Mouse (Mus musculus): ENCODE results near the gene Zbtb25. TPM values are rescaled to one million over a fixed set of nuclear protein-coding genes. Genes with fewer than 3 reads are reported as not detected.
A peak's percentile ranks its signal among the peaks of the same experiment; 100 is the strongest.

Zbtb25 gene
- polyA plus RNA-seq, 1 experiment from 2014 or later: 4.4 TPM

- Histone ChIP-seq H3K27me3 (ENCODE audit: insufficient read depth, low read length) (no peaks in the 10 kb centered on the region), H3K4me2 (ENCODE audit: low read depth, low read length) (no peak overlapping the region), H3K36me3 (replicated peaks; ENCODE audit: insufficient read depth, low read length) (no peaks in the 10 kb centered on the region), H3K9me3 (ENCODE audit: low read length) (no peaks in the 10 kb centered on the region), H3K9ac (replicated peaks) (no peak overlapping the region), H3K27ac (ENCODE audit: low read depth) (no peak overlapping the region; the same call in 1 of the 2 replicates), H3K4me3 (ENCODE audit: low read depth, low read length) (no peak overlapping the region), H3K4me1 (ENCODE audit: insufficient read depth) (peaks cover 39% of the 10 kb centered on the region)
- no peak for TF ChIP-seq CTCF (IDR thresholded peaks at IDR 0.05; ENCODE audit: low read depth)
- no peak for TF ChIP-seq EP300 (IDR thresholded peaks at IDR 0.05; ENCODE audit: low read depth)
- ATAC-seq (no peak), DNase-seq (no peak)
- WGBS (ENCODE audit: insufficient replicate concordance): 81% methylated on average over 4 of the region's 4 CpGs
Measured at GRCm38 (mm10) chr12:76374911-76375310, 5.5 kb upstream of the Zbtb25 start.

DNA sequence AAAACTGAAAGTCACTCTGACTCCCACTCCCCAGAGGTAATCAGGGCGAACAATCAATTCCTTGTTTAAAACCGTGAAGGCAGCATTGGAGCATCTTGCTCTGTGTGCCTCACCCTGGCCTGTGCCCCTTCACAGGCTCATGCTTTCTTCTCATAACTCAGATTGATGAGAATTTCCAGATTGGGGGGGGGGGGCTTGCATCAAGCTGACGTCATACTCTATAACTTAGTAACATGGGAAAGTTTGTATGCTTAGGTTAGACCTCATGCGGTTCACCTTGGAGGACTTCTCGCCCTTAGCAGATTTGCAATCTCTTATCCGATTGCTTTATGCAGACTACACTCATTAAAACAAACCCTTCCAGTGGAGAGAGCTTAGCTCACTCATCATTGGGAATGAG, 4.6 kb upstream of the Zbtb25 start:
- Histone ChIP-seq H3K9ac (replicated peaks) (no peak overlapping the region), H3K4me3 (ENCODE audit: low read depth, low read length) (no peak overlapping the region), H3K36me3 (replicated peaks; ENCODE audit: insufficient read depth, low read length) (no peaks in the 10 kb centered on the region), H3K27ac (ENCODE audit: low read depth) (no peak overlapping the region), H3K4me1 (ENCODE audit: insufficient read depth) (peaks cover 37% of the 10 kb centered on the region), H3K27me3 (ENCODE audit: insufficient read depth, low read length) (no peaks in the 10 kb centered on the region), H3K4me2 (ENCODE audit: low read depth, low read length) (no peak overlapping the region; the same call in 1 of the 2 replicates), H3K9me3 (ENCODE audit: low read length) (no peaks in the 10 kb centered on the region)
- ATAC-seq (no peak), DNase-seq (no peak)
- no peak for TF ChIP-seq EP300 (IDR thresholded peaks at IDR 0.05; ENCODE audit: low read depth)
- TF ChIP-seq CTCF (IDR thresholded peaks at IDR 0.05; ENCODE audit: low read depth): no peak
- 72% methylated on average over 6 of the region's 6 CpGs for WGBS (ENCODE audit: insufficient replicate concordance)

GRCm38 (mm10) chr12:76372881-76373818, 3.7 kb upstream of the Zbtb25 start:
- Histone ChIP-seq H3K4me3 (ENCODE audit: low read depth, low read length) (no peak overlapping the region; the same call in 1 of the 2 replicates), H3K36me3 (replicated peaks; ENCODE audit: insufficient read depth, low read length) (no peaks in the 10 kb centered on the region), H3K27me3 (ENCODE audit: insufficient read depth, low read length) (no peaks in the 10 kb centered on the region), H3K4me2 (ENCODE audit: low read depth, low read length) (peak overlapping the region; percentile 96), H3K9me3 (ENCODE audit: low read length) (no peaks in the 10 kb centered on the region), H3K27ac (ENCODE audit: low read depth) (no peak overlapping the region; the same call in none of the 2 replicates), H3K4me1 (ENCODE audit: insufficient read depth) (peaks cover 37% of the 10 kb centered on the region), H3K9ac (replicated peaks) (0 out of 2 replicates have a peak overlapping the region, but pooled peaks have one; percentile 98)
- WGBS (ENCODE audit: insufficient replicate concordance): 63% methylated on average over 5 of the region's 7 CpGs
- ATAC-seq (no peak), DNase-seq (peak; percentile 44)
- TF ChIP-seq EP300 (IDR thresholded peaks at IDR 0.05; ENCODE audit: low read depth) (no peak), CTCF (IDR thresholded peaks at IDR 0.05; ENCODE audit: low read depth) (peak; percentile 51)

- Histone ChIP-seq H3K4me2 (ENCODE audit: low read depth, low read length) (peak overlapping the region; percentile 96), H3K36me3 (replicated peaks; ENCODE audit: insufficient read depth, low read length) (no peaks in the 10 kb centered on the region), H3K4me1 (ENCODE audit: insufficient read depth) (peaks cover 38% of the 10 kb centered on the region), H3K4me3 (ENCODE audit: low read depth, low read length) (peak overlapping the region; percentile 95), H3K9ac (replicated peaks) (peak overlapping the region; percentile 98), H3K9me3 (ENCODE audit: low read length) (no peaks in the 10 kb centered on the region), H3K27ac (ENCODE audit: low read depth) (no peak overlapping the region; the same call in 1 of the 2 replicates), H3K27me3 (ENCODE audit: insufficient read depth, low read length) (no peaks in the 10 kb centered on the region)
- TF ChIP-seq CTCF (IDR thresholded peaks at IDR 0.05; ENCODE audit: low read depth): no peak
- no peak for TF ChIP-seq EP300 (IDR thresholded peaks at IDR 0.05; ENCODE audit: low read depth)
- WGBS (ENCODE audit: insufficient replicate concordance): 30% methylated on average over 7 of the region's 7 CpGs
- ATAC-seq: no peak
- no peak for DNase-seq
Measured at GRCm38 (mm10) chr12:76372046-76372445, 2.6 kb upstream of the Zbtb25 start.

DNA sequence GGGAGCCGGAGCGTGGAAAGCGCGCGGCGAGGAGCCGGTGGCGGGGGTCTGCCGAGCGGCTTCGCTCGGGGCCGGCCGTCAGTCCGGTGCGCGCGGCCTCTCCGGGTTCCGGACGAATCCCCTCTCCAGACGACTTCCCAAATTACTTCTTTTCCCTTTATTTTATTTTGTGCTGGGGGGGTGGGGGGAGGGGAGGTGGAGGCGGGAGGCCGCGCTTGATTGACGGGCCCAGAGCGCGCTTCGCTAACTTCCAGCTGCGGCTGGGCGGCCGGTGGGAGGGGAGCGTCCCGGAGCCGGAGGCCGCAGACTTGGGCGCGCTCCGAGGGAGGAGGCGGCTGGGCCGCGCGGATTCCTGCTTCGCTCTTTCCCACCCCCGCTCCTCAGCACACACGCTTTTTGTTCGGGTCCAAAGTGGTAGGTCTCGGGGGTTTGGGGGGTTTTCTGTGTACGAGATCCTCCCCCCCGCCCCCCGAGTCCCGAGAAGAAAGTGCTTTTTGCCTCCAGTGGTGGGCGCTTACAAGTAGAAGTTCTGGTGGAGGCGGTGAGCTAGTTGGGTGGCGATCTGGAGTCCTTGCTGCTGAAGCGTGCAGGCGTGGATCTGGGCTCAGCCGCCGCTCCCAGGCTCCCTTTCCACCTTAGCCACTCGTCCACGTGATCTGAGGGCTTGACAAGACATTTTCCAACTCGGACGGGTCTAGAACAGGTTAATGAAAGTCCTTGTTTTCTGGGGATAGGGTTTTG, 1.6 kb upstream of the Zbtb25 start:
- WGBS (ENCODE audit: insufficient replicate concordance): under 1% methylated on average over 47 of the region's 63 CpGs
- Histone ChIP-seq H3K4me1 (ENCODE audit: insufficient read depth) (peaks cover 36% of the 10 kb centered on the region), H3K9me3 (ENCODE audit: low read length) (no peaks in the 10 kb centered on the region), H3K4me2 (ENCODE audit: low read depth, low read length) (peak overlapping the region; percentile 96), H3K27ac (ENCODE audit: low read depth) (peak overlapping the region; percentile 100), H3K27me3 (ENCODE audit: insufficient read depth, low read length) (no peaks in the 10 kb centered on the region), H3K9ac (replicated peaks) (peak overlapping the region; percentile 98), H3K4me3 (ENCODE audit: low read depth, low read length) (peak overlapping the region; percentile 95), H3K36me3 (replicated peaks; ENCODE audit: insufficient read depth, low read length) (no peaks in the 10 kb centered on the region)
- TF ChIP-seq CTCF (IDR thresholded peaks at IDR 0.05; ENCODE audit: low read depth) (no peak; the same call in 1 of the 2 replicates), EP300 (IDR thresholded peaks at IDR 0.05; ENCODE audit: low read depth) (no peak)
- ATAC-seq (peak; percentile 57), DNase-seq (peak; percentile 86)
